Mouse (Mus musculus) inflammation-experienced regulatory T-cells, adult 6 months (primary cell): ENCODE results near the gene Csnk1d. TPM values are rescaled to one million over a fixed set of nuclear protein-coding genes. Genes with fewer than 3 reads are reported as not detected.

Experiments used
- ATAC-seq: one replicate; pipeline ENCODE4 v1.8.0; 2017
- polyA plus RNA-seq, 3 experiments: library from polyadenylated mRNA; unstranded; fragments of 100-300 nt; shearing (Covaris generic); gene quantifications; one replicate each; pipeline ENCODE4 v1.2.1; 2017

The Csnk1d gene
- polyA plus RNA-seq, 3 experiments from 2014 or later: 56.0 to 64.3 (median 61.4) TPM

GRCm38 (mm10) chr11:120951731-120952730, 39.1 kb downstream of the Csnk1d start:
- ATAC-seq: no peak

GRCm38 (mm10) chr11:120951237-120951636, 39.9 kb downstream of the Csnk1d start:
- no peak for ATAC-seq

- peak; percentile 74 for ATAC-seq
These were observed 40.6 kb downstream of the Csnk1d start for GRCm38 (mm10) chr11:120950281-120951202.

- ATAC-seq: no peak
These were observed 41.3 kb downstream of the Csnk1d start for GRCm38 (mm10) chr11:120949863-120950262.

GRCm38 (mm10) chr11:120948861-120949851, 42.0 kb downstream of the Csnk1d start:
- ATAC-seq: peak; percentile 57

- no peak for ATAC-seq
These were observed 42.8 kb downstream of the Csnk1d start, which contains the start of gene Slc16a3 for GRCm38 (mm10) chr11:120948328-120948727. Gene Slc16a3 (plus strand): TSS chr11:120948480.

GRCm38 (mm10) chr11:120945926-120946325, 45.2 kb downstream of the Csnk1d start:
- ATAC-seq: no peak

GRCm38 (mm10) chr11:120945266-120945665, 45.9 kb downstream of the Csnk1d start:
- no peak for ATAC-seq

GRCm38 (mm10) chr11:120940959-120941358, 50.2 kb downstream of the Csnk1d start:
- peak; percentile 67 for ATAC-seq

- no peak for ATAC-seq
These were observed 51.3 kb downstream of the Csnk1d start for GRCm38 (mm10) chr11:120939712-120940341.

- ATAC-seq: no peak
These were observed 52.3 kb downstream of the Csnk1d start for GRCm38 (mm10) chr11:120938795-120939194.

- no peak for ATAC-seq
These were observed 53.2 kb downstream of the Csnk1d start for GRCm38 (mm10) chr11:120937976-120938375.

- ATAC-seq: peak; percentile 78
These were observed 58.3 kb downstream of the Csnk1d start, which contains the start of gene Ccdc57 for GRCm38 (mm10) chr11:120932564-120933398. Gene Ccdc57 (minus strand): TSS chr11:120932872.

- ATAC-seq: no peak
These were observed 59.7 kb downstream of the Csnk1d start for GRCm38 (mm10) chr11:120931479-120931878.

- no peak for ATAC-seq
These were observed 62.7 kb downstream of the Csnk1d start for GRCm38 (mm10) chr11:120928468-120928867.

GRCm38 (mm10) chr11:120922528-120922927, 68.6 kb downstream of the Csnk1d start:
- no peak for ATAC-seq

- no peak for ATAC-seq
These were observed 73.4 kb downstream of the Csnk1d start for GRCm38 (mm10) chr11:120917756-120918155.

GRCm38 (mm10) chr11:120916477-120916876, 74.7 kb downstream of the Csnk1d start:
- peak; percentile 93 for ATAC-seq

- no peak for ATAC-seq
These were observed 77.3 kb downstream of the Csnk1d start for GRCm38 (mm10) chr11:120913796-120914195.
